Mouse (Mus musculus) 3T3-L1 (cell line): ENCODE data around the gene Ghsr.
"Not testable (repeated sequence)": the region's sequence is repeated elsewhere in the genome, so short reads cannot be mapped to it uniquely, and the experiment has no call there.

Experiments
- DNase-seq: peaks from one replicate; pipeline ENCODE4 v3.0.0-alpha.2; 2015; ENCODE audit warnings: low read depth, low spot score

The Ghsr gene

GRCm38 (mm10) chr3:27371276-27371621 lies at the start of gene Ghsr:
Gene Ghsr (plus strand): TSS chr3:27371351.
- no peak for DNase-seq

GRCm38 (mm10) chr3:27322591-27322990 lies 48.6 kb upstream of the Ghsr start:
- DNase-seq: no peak

DNA sequence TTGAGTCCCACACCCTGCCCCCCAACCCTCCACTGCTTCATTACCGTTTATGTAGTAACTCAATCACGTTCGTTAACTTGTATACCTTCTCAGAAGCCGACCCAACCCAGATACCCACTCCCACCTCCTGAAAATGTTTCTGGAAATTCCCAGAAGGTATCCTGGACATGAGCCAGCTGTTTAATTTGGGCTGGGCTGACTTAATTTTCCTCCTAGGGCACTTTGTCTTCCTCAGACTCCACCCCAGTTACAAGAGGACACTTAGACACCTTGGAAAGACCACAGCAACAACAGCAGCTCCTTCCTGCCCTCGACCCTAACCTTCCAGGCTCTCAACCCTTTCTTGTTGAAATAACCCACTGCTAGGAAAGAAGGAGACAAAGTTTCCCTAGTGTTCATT lies 47.6 kb upstream of the Ghsr start:
- DNase-seq: no peak

GRCm38 (mm10) chr3:27326633-27327191 lies 44.4 kb upstream of the Ghsr start:
- DNase-seq: no peak

- no peak for DNase-seq
Observed at GRCm38 (mm10) chr3:27330706-27331105, 40.4 kb upstream of the Ghsr start.

DNA sequence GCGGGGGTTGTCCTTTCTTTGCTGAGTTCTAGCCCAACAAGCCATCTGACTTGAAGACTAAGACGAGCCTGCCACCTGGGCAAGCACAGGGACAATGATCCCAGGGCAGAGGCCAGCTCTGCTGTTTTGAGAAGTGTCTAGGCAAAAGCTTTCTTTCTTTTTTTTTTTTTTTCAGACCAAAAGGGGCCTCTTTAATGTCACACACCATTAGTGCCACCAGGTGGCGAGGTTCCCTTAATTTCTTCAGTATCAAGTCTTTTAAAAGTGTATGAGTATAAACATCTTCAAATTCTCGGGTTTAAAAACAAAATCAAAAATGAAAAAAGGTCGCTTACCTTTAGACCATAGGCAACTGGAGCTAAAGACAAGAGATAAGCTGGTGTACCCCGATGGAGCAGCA lies 32.7 kb upstream of the Ghsr start:
- DNase-seq: peak; percentile 83

DNA sequence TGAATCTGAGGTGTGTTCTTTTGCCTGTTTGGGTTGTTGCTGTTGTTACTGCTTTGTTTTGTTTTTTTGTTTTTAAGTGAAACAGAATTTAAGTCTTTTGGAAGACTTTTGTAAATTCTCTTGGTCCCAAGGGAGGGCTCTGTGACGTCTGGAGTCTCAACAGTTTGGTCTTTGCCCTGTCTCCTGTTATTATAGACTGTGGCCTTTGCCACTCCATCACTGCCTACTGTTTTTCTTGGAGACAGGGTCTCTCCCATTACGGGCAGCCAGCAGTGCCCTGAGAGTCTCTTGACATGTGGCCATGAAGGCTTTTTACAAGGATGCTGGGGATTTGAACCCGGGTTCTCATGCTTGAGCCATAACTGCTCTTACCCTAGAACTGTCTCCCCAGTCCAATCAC lies 32.3 kb upstream of the Ghsr start:
- DNase-seq: no peak

DNA sequence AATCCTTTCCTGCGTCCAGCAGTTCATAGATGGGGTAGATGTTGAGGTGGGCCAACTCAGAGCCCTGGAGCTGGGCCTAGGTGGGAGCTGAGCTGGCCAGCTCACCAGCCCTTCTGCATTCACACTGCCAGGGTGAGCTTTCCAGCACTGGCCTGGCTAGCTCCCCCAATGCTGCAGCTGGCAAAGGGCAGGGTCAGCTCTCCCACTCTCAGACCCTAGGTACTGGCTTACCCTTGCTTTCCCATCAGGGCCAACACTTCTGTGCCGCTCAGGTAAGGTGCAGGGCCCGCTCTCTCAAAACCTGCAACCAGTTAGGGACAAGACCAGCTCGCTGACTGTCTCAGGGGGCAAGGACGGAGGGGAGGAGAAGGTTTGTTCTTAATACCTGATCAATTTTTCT lies 30.4 kb upstream of the Ghsr start:
- no peak for DNase-seq

GRCm38 (mm10) chr3:27342462-27342861 lies 28.7 kb upstream of the Ghsr start:
- no peak for DNase-seq

DNA sequence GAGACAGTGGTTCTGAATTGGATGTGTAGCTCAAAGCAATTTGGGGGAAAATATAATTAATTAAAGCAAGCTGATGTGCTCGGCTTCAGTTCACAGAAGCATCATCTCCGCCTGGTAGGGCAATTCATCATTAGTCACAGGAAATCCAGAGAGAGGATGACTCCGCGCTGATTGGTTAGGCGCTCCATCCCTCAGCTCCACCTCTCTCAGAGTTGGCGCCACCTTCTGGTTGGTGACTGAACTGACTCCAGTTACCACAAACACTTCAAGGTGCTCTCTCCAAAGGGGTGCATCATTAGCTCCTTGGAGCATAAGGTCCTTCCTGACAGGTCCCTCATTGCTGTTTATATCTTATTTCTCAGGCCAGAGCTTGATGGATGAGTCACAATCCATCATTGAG lies 25.6 kb upstream of the Ghsr start:
- DNase-seq: peak; percentile 37

DNA sequence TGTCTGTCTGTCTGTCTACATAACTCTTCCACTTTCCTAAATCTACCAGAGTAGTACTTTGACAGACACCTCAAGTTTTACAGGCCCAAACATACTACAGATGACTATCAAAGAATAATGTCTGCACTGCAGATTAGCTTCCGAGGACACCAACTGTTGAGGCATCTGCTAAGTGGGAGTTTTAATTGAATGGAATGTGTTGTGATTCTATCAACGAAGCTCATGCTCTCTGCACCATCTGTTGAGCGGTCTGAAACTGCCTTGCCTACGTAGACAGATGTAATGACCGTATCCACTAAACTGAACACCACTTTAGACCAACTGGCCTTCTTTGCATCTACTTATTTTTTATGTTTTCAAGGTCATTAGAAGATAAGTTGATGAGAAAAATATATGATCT lies 22.7 kb upstream of the Ghsr start:
- DNase-seq: no peak

DNA sequence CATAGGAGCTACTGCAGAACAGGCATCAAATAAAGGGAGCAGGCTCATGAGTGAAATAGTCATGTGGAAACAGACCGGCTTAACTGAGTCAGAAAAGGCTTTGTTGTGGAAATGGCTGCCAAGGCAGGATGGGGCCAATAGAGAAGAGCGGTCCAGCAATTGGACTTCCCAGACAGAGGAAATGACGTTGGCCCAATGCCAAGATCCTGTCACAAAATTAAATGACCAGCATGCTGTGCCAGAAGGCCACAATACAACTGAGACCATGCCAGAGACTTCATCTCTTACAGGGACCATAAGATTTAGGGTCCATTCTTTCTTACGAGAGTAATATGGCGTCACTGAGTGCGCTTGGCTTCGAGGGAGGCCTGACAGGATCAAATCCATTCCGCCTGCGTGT lies 20.0 kb upstream of the Ghsr start:
- no peak for DNase-seq

DNA sequence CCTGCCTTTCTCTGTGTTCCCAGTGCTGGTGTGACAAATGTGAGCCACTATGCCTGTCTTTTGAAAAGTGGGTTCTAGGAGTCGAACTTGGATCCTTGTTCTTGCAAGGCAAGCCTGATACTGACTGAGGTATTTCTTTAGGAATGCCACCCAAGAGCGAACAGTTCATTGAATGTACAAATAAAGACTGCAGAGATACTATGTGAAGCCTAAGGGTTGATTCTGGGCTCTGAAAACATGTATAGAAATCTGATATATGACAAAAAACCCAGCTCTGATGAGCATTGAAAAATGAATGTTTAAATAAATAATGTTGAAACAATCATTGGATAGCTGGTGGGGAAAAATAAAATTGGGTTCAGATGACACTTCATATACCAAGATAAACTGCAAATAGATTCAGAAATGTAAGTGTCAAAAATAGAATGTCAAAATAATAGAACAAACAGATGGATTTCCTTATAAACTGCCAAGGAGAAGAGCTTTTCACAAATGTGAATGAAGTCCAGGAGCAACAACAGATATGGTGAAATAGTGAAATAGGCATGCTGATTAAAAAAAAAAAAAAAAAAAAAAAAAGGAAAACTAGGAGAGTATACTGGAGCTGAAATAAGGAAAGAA lies 11.9 kb upstream of the Ghsr start:
- DNase-seq: no peak

DNA sequence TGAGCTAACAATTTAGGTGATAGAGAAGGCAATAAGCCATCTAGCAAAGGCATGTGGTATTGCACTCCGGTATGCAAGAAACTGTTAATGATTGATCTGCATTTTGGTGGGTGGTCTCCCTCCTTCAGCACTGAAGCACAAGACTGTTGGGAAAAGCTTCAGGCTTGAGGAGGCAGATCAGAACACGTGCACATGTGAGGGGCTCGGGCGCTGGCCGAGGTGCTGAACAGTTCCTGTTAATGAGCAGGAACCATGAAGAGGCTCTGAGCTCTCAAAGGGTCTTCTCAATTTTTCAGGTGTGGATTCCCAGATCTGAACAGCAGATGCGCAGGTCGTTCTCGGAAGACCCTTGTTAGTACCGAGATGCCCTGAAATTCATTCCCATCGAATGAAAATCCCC lies 1.0 kb upstream of the Ghsr start:
- DNase-seq: peak; percentile 27

DNA sequence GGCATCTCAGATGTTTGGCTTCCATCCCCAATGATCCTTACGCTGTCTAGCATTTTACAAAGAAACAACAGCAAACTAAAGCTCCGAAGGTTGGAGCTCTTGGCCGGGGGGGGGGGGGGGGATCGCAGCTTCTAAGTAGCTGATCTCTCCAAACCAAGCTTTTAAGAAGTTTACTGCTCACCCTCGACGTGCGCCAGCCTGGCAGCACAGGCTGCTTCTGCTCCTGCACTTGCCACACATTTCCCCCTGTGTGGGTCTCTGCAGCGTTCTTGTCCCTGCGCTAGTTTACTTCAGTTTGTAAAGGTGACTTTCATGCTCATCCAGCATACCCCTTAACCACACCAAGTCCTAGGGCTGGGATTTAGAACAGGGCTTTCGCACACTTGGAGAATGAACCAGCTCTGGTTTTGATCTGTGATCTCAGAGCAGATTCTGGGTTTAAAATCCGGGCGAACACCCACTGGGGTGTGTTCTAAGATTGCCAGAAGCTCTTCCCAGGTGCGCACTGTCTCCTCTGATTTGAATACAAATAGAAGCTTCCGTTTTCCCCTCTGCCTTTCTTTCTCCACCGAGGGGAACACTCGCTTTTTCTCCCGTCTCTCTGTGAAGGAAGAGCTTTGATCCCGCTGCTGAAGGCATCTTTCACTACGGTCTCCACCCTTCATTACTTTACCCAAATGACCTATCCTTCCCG lies 422 bp upstream of the Ghsr start:
- DNase-seq: no peak

DNA sequence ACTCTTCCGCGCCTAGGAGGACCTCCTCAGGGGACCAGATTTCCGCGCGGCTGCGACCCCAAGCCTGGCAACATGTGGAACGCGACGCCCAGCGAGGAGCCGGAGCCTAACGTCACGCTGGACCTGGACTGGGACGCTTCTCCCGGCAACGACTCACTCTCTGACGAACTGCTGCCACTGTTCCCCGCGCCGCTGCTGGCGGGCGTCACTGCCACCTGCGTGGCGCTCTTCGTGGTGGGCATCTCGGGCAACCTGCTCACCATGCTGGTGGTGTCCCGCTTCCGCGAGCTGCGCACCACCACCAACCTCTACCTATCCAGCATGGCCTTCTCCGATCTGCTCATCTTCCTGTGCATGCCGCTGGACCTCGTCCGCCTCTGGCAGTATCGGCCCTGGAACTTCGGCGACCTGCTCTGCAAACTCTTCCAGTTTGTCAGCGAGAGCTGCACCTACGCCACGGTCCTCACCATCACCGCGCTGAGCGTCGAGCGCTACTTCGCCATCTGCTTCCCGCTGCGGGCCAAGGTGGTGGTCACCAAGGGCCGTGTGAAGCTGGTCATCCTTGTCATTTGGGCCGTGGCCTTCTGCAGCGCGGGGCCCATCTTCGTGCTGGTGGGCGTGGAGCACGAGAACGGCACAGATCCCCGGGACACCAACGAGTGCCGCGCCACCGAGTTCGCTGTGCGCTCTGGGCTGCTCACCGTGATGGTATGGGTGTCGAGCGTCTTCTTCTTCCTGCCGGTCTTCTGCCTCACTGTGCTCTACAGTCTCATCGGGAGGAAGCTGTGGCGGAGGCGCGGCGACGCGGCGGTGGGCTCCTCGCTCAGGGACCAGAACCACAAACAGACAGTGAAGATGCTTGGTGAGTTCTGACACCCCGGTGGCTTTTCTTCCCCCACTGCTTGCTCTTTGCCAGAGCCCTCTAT lies 837 bp downstream of the Ghsr start:
- DNase-seq: no peak

DNA sequence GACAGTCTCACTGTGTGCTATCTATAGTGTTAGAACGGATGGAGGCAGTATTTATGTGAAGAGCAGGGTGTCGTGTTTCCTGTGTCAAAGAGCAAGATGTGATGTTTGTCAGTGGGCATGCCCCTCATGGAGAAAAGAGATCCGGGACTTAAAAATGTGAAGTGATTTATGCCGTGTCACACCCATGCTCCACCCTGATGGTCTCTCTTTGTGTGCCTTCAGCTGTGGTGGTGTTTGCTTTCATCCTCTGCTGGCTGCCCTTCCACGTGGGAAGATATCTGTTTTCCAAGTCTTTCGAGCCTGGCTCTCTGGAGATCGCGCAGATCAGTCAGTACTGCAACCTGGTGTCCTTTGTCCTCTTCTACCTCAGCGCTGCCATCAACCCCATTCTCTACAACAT lies 3.2 kb downstream of the Ghsr start:
- DNase-seq: no peak

DNA sequence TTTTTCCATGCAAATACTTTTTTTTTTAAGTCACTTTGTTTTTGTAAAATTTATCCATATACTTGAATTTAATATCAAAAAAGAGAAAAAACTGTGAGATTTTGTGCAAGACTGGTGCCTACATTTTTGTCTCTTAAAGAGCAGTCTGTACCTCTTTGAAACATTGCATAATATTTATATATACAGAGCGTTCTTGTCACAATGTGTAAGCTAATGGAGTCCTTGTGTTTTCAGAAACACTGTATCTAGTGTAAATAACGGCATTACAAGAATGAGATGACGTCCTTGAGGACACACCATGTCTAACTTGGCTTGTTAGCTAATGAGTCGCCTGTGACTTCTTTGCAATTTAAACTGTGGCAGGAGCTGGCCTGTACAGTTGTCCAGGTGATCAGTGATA lies 6.8 kb downstream of the Ghsr start:
- DNase-seq: no peak

DNA sequence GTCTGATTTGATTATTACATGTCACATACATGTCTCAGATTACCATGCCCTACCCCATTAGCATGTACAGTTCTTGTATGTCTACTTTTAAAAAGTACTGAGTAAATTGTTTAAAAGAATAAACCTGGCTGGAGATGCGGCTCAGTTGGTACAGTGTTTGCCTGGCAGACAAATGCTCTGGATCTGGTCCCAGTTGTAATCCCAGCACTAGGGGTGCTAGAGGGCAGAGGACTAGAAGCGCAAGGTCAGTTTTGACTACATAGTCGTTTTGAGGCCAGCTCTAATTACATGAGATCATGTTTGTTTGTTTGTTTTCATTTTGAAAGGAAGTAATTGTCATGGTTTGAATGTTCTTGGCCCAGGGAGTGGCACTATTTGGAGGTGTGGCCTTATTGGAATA lies 13.7 kb downstream of the Ghsr start:
- DNase-seq: no peak

GRCm38 (mm10) chr3:27389923-27390322 lies 18.8 kb downstream of the Ghsr start:
- no peak for DNase-seq

DNA sequence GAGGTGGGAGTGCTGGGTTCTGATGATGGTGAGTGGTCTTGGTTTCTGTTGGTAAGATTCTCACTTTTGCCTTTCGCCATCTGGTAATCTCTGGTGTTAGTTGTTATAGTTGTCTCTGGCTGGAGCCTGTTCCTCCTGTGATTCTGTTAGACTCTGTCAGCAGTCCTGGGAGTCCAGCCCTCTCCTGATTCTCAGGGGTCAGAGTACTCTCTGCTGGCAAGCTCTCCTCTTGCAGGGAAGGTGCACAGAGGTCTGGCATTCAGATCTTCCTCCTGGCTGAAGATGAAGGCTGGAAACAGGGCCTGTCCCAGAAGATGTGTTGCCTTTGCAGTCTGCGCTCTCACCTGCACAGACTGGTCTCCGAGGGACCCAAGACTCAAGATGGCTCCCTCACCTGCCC lies 29.8 kb downstream of the Ghsr start:
- not testable (repeated sequence) for DNase-seq

DNA sequence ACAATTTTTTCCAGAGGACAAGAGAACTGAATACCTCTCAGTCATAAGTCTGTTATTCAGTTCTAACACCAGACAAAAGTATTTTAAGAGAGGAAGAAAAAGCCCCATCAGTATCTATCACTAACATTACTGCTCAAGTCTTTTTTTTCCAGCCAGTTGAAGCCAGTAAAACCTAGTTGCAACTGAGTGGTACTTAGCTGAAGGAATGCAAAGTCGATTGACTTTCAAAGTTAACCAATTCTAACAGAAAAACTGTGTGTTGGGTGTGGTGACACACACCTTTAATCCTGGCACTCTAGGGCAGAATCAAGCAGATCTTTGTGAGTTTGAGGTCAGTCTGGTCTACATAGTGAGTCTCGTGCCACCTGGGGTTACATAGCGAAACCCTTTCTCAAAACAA lies 35.3 kb downstream of the Ghsr start:
- DNase-seq: no peak
